Mouse (Mus musculus) CH12.LX (cell line): Measurements from ENCODE around the gene Cd248. TPM values are rescaled to one million over a fixed set of nuclear protein-coding genes. Genes with fewer than 3 reads are reported as not detected.

ENCODE experiments used
- DNase-seq: peaks from one replicate; pipeline ENCODE4 v3.0.0-alpha.2; 2013; ENCODE audit errors: extremely low read depth
- H3K27ac ChIP-seq: 2 replicates; pipeline ENCODE4 v1.5.1; 2012; ENCODE audit warnings: low read depth, mild to moderate bottlenecking, control low read depth, moderate library complexity; ENCODE audit not compliant: insufficient read depth
- H3K27me3 ChIP-seq: replicated peaks from 2 replicates; pipeline ENCODE3; 2012; ENCODE audit warnings: inconsistent platforms
- H3K36me3 ChIP-seq, 2 experiments: replicated peaks in 1 of 2; 2 replicates each; pipeline versions ENCODE3 to v1.6.1; 2012; ENCODE audit warnings: inconsistent platforms in 1 of 2, low read length in 1 of 2, mild to moderate bottlenecking in 1 of 2, mixed read lengths in 1 of 2, moderate library complexity in 1 of 2; ENCODE audit not compliant: control insufficient read depth in 1 of 2, insufficient read depth in 1 of 2
- H3K4me1 ChIP-seq, 2 experiments: 2 replicates each; pipeline ENCODE4 v1.6.1; 2012; ENCODE audit warnings: inconsistent platforms in 1 of 2, moderate library complexity in 1 of 2; ENCODE audit not compliant: insufficient read depth in 2 of 2, control insufficient read depth in 1 of 2
- H3K4me2 ChIP-seq: 2 replicates; pipeline ENCODE4 v1.6.1; 2012; ENCODE audit warnings: low read depth, mild to moderate bottlenecking, control low read depth; ENCODE audit not compliant: poor library complexity, insufficient read depth, severe bottlenecking
- H3K4me3 ChIP-seq, 3 experiments: fragments of 150-350 bp in 1 of 3; sonication (generic) in 1 of 3; replicated peaks in 1 of 3; 2 replicates each; pipeline versions ENCODE3 to v1.5.1; 2011 to 2012; ENCODE audit warnings: low read depth in 2 of 3, low read length in 2 of 3, mild to moderate bottlenecking in 2 of 3, moderate library complexity in 2 of 3, control low read depth in 1 of 3, improper control_type of control experiment in 1 of 3, inconsistent platforms in 1 of 3, mixed read lengths in 1 of 3; ENCODE audit not compliant: poor library complexity in 1 of 3
- H3K79me2 ChIP-seq: replicated peaks from 2 replicates; pipeline ENCODE4 v1.6.1; 2012; ENCODE audit warnings: mild to moderate bottlenecking, moderate library complexity; ENCODE audit not compliant: control insufficient read depth, poor library complexity, insufficient read depth, severe bottlenecking; ENCODE audit errors: extremely low read depth
- H3K9ac ChIP-seq: 2 replicates; pipeline ENCODE4 v1.6.1; 2012; ENCODE audit warnings: low read depth, mild to moderate bottlenecking, control low read depth, moderate library complexity; ENCODE audit not compliant: insufficient read depth
- H3K9me3 ChIP-seq: replicated peaks from 2 replicates; pipeline ENCODE3; 2012; ENCODE audit warnings: low read length, inconsistent platforms, mixed read lengths
- BHLHE40 ChIP-seq: IDR thresholded peaks from 2 replicates; pipeline ENCODE4 v1.6.1; 2011; ENCODE audit warnings: mild to moderate bottlenecking, low read depth, low read length, improper control_type of control experiment
- CHD2 ChIP-seq: IDR thresholded peaks from 2 replicates; pipeline ENCODE4 v1.6.1; 2011; ENCODE audit warnings: low read length, improper control_type of control experiment
- CTCF ChIP-seq, 2 experiments: IDR thresholded peaks in 1 of 2; conservative IDR thresholded peaks in 1 of 2; 2 replicates each; pipeline ENCODE4 v1.5.1; 2011 to 2012; ENCODE audit warnings: low read depth in 2 of 2, low read length in 2 of 2, improper control_type of control experiment in 1 of 2, inconsistent platforms in 1 of 2, mild to moderate bottlenecking in 1 of 2, moderate library complexity in 1 of 2
- E2F4 ChIP-seq: IDR thresholded peaks from 2 replicates; pipeline ENCODE4 v1.6.1; 2011; ENCODE audit warnings: low read depth, low read length, improper control_type of control experiment; ENCODE audit not compliant: insufficient replicate concordance
- ETS1 ChIP-seq: conservative IDR thresholded peaks from 2 replicates; pipeline ENCODE4 v1.6.1; 2012; ENCODE audit warnings: low read depth, mild to moderate bottlenecking, inconsistent platforms, low read length, improper control_type of control experiment, moderate library complexity
- GABPA ChIP-seq: IDR thresholded peaks from 2 replicates; pipeline ENCODE4 v1.6.1; 2012; ENCODE audit warnings: low read depth, low read length, improper control_type of control experiment, inconsistent platforms; ENCODE audit not compliant: insufficient replicate concordance
- KAT2A ChIP-seq: IDR thresholded peaks from 2 replicates; pipeline ENCODE4 v1.6.1; 2012; ENCODE audit warnings: low read length, improper control_type of control experiment, inconsistent platforms; ENCODE audit not compliant: insufficient replicate concordance
- MAFK ChIP-seq: IDR thresholded peaks from 2 replicates; pipeline ENCODE4 v1.6.1; 2011; ENCODE audit warnings: low read length, improper control_type of control experiment; ENCODE audit not compliant: insufficient replicate concordance
- MAX ChIP-seq: IDR thresholded peaks from 2 replicates; pipeline ENCODE4 v1.6.1; 2011; ENCODE audit warnings: low read length, improper control_type of control experiment
- MYC ChIP-seq: IDR thresholded peaks from 2 replicates; pipeline ENCODE4 v1.6.1; 2011; ENCODE audit warnings: low read depth, mild to moderate bottlenecking, improper control_type of control experiment, low read length
- NRF1 ChIP-seq: IDR thresholded peaks from 2 replicates; pipeline ENCODE4 v1.6.1; 2014; ENCODE audit warnings: low read depth, mild to moderate bottlenecking, inconsistent platforms, low read length, improper control_type of control experiment, moderate library complexity
- PAX5 ChIP-seq: IDR thresholded peaks from 2 replicates; pipeline ENCODE4 v1.6.1; 2012; ENCODE audit warnings: low read length, inconsistent platforms, mixed read lengths
- POLR2AphosphoS2 ChIP-seq: IDR thresholded peaks from 2 replicates; pipeline ENCODE4 v1.6.1; 2011; ENCODE audit warnings: low read depth, low read length, improper control_type of control experiment
- RCOR1 ChIP-seq: conservative IDR thresholded peaks from 2 replicates; pipeline ENCODE4 v1.6.1; 2012; ENCODE audit warnings: low read depth, mild to moderate bottlenecking, inconsistent platforms, low read length, improper control_type of control experiment
- USF1 ChIP-seq: IDR thresholded peaks from 2 replicates; pipeline ENCODE4 v1.6.1; 2014; ENCODE audit warnings: low read depth, mild to moderate bottlenecking, inconsistent platforms, low read length, improper control_type of control experiment
- ZKSCAN1 ChIP-seq: IDR thresholded peaks from 2 replicates; pipeline ENCODE4 v1.6.1; 2012; ENCODE audit warnings: low read depth, inconsistent platforms, low read length, improper control_type of control experiment, borderline replicate concordance
- dilution Hi-C: fragments of 300-500 bp; cut with MboI; formaldehyde crosslinking; loops from 2 replicates; pipeline ENCODE4 v1.14.3; 2020; ENCODE audit warnings: low sequenced_read_pairs; ENCODE audit not compliant: extremely low pct_unique_long_range_greater_than_20kb, extremely low pct_ligation_motif_present
- in situ Hi-C: fragments of 300-500 bp; cut with MboI; formaldehyde crosslinking; loops from 3 replicates; pipeline ENCODE4 v1.14.3; 2019; ENCODE audit warnings: low sequenced_read_pairs, low pct_ligation_motif_present, low pct_unique_long_range_greater_than_20kb, mixed read lengths
- polyA plus RNA-seq: library from polyadenylated mRNA; unstranded; fragments of >175 nt; gene quantifications from 2 replicates; pipeline ENCODE4 v1.2.1, GENCODE M21; 2012; ENCODE audit warnings: low read depth; ENCODE audit not compliant: insufficient read length
- total RNA-seq, 2 experiments: library from RNA; depleted of rRNA; stranded (reverse); fragments of 300-350 nt in 1 of 2; fragments of >200 nt in 1 of 2; gene quantifications; 2 replicates each; pipeline ENCODE4 v1.2.3; 2012 to 2014

The Cd248 gene
- total RNA-seq (2012; rRNA removed) = not detected in 2 replicates
- not detected in 2 replicates for total RNA-seq (2014; rRNA removed)
- polyA plus RNA-seq = not detected in 2 replicates

- Histone ChIP-seq H3K9ac (no peak within 1 kb of the TSS), H3K27me3 (peaks cover 81% of the 10 kb centered on the region)
- no peak for TF ChIP-seq ETS1
- TF ChIP-seq PAX5 = no peak
- no peak for TF ChIP-seq MAX
- no peak for TF ChIP-seq MAFK
- no peak for TF ChIP-seq USF1
- TF ChIP-seq GABPA = no peak
- no peak for TF ChIP-seq ZKSCAN1
- no peak for TF ChIP-seq BHLHE40
- TF ChIP-seq KAT2A = no peak
- no peak for TF ChIP-seq CHD2
- no peak for TF ChIP-seq MYC
- TF ChIP-seq RCOR1 = no peak
- TF ChIP-seq, all 38 proteins: peak for 0
- H3K4me1 ChIP-seq = peaks cover 3 to 15% of the 10 kb centered on the region in 2 experiments; a peak in 3 of 4 replicates
- dilution Hi-C loops (no loop called here), in situ Hi-C loops (no loop called here)
- no peak within 1 kb of the TSS for H3K27ac ChIP-seq
- H3K36me3 ChIP-seq = no peaks in the 10 kb centered on the region
- no peaks in the 10 kb centered on the region for H3K9me3 ChIP-seq
- H3K4me3 ChIP-seq = no peak within 1 kb of the TSS
- no peak for DNase-seq
- H3K79me2 ChIP-seq = no peaks in the 10 kb centered on the region
- H3K4me2 ChIP-seq = no peak within 1 kb of the TSS
These were observed at the start of gene Cd248 for GRCm38 (mm10) chr19:5067867-5068569. Cd248 (plus strand) TSS chr19:5068078.

GRCm38 (mm10) chr19:5018191-5018590, 49.7 kb upstream of the Cd248 start:
- in situ Hi-C loops = no loop called here
- dilution Hi-C loops = no loop called here
- Histone ChIP-seq H3K79me2 (no peaks in the 10 kb centered on the region), H3K4me1 (peaks cover 3 to 19% of the 10 kb centered on the region in 2 experiments; a peak in 3 of 4 replicates), H3K9me3 (no peaks in the 10 kb centered on the region)
- no peak for DNase-seq
- no peak for TF ChIP-seq POLR2AphosphoS2
- TF ChIP-seq CTCF (conservative IDR thresholded peaks at IDR 0.05 in 1 of 2, IDR thresholded peaks at IDR 0.05 in 1 of 2; ENCODE audit: low read depth in 2 of 2, low read length in 2 of 2) = no peak
- TF ChIP-seq NRF1 = no peak
- no peak for TF ChIP-seq E2F4
- TF ChIP-seq, all 38 proteins: peak for 0
- Histone ChIP-seq H3K27ac (no peak overlapping the region), H3K36me3 (no peaks in the 10 kb centered on the region), H3K4me2 (no peak overlapping the region), H3K9ac (no peak overlapping the region), H3K27me3 (peaks cover 28% of the 10 kb centered on the region), H3K4me3 (no peak overlapping the region)
